Mouse (Mus musculus) cerebellum, adult (tissue): Measurements from ENCODE around the gene Odf3b.

Experiments
- ATAC-seq: cut with Nextera tagmentation; 2 replicates; pipeline ENCODE4 v1.9.2; 2017; ENCODE audit warnings: mild to moderate bottlenecking, moderate library complexity, mixed read lengths; ENCODE audit not compliant: insufficient number of reproducible peaks, low FRiP score, low TSS enrichment

Gene Odf3b

GRCm38 (mm10) chr15:89341678-89342077 is 37.4 kb downstream of the Odf3b start:
- ATAC-seq = no peak

- no peak for ATAC-seq
Observed at GRCm38 (mm10) chr15:89340136-89340535, 38.9 kb downstream of the Odf3b start.

- ATAC-seq = no peak
Observed at GRCm38 (mm10) chr15:89339696-89340095, 39.4 kb downstream of the Odf3b start.

GRCm38 (mm10) chr15:89336422-89336821 is 42.7 kb downstream of the Odf3b start:
- ATAC-seq = no peak

- no peak for ATAC-seq
Observed at GRCm38 (mm10) chr15:89334774-89335537, 44.1 kb downstream of the Odf3b start.

- ATAC-seq = no peak
Observed at GRCm38 (mm10) chr15:89334271-89334670, 44.8 kb downstream of the Odf3b start, which contains the start of gene Miox. TSS of gene Miox (plus strand) at chr15:89334398.
